Mouse (Mus musculus) liver, embryonic 11.5 days (tissue): ENCODE measurements around the gene Myo3b. TPM values are rescaled to one million over a fixed set of nuclear protein-coding genes. Genes with fewer than 3 reads are reported as not detected.

Experiments
- ATAC-seq: fragments of 200-750 bp; cut with Nextera tagmentation; replicated peaks from 2 replicates; pipeline ENCODE4 v1.8.0; 2017; ENCODE audit warnings: moderate number of reproducible peaks, mild to moderate bottlenecking, moderate TSS enrichment, moderate library complexity; ENCODE audit not compliant: low FRiP score
- DNase-seq: peaks from one replicate; pipeline ENCODE4 v3.0.0-alpha.2; 2017; ENCODE audit warnings: low spot score
- H3K27ac ChIP-seq: fragments of 300-500 bp; sonication (generic); 2 replicates; pipeline ENCODE4 v1.5.1; 2014; ENCODE audit warnings: mild to moderate bottlenecking, low read depth, low read length, control low read depth
- H3K27me3 ChIP-seq: fragments of 300-500 bp; sonication (generic); replicated peaks from 2 replicates; pipeline ENCODE4 v1.6.1; 2014; ENCODE audit warnings: low read length, mixed read lengths; ENCODE audit not compliant: control insufficient read depth, insufficient read depth
- H3K36me3 ChIP-seq: fragments of 300-500 bp; sonication (generic); 2 replicates; pipeline ENCODE4 v1.6.1; 2014; ENCODE audit warnings: mild to moderate bottlenecking, low read length, moderate library complexity, mixed read lengths; ENCODE audit not compliant: control insufficient read depth, insufficient read depth
- H3K4me1 ChIP-seq: fragments of 300-500 bp; sonication (generic); replicated peaks from 2 replicates; pipeline ENCODE4 v1.6.1; 2014; ENCODE audit warnings: low read length, mixed read lengths; ENCODE audit not compliant: control insufficient read depth, insufficient read depth
- H3K4me2 ChIP-seq: fragments of 300-500 bp; sonication (generic); 2 replicates; pipeline ENCODE4 v1.6.1; 2014; ENCODE audit warnings: mild to moderate bottlenecking, control low read depth, moderate library complexity
- H3K4me3 ChIP-seq: fragments of 300-500 bp; sonication (generic); 2 replicates; pipeline ENCODE4 v1.5.1; 2014; ENCODE audit warnings: low read depth, low read length, control low read depth
- H3K9ac ChIP-seq: fragments of 300-500 bp; sonication (generic); 2 replicates; pipeline ENCODE4 v1.6.1; 2014; ENCODE audit warnings: low read depth, low read length, control low read depth
- H3K9me3 ChIP-seq: fragments of 300-500 bp; sonication (generic); 2 replicates; pipeline ENCODE4 v1.6.1; 2016; ENCODE audit warnings: low read length, inconsistent platforms, mixed read lengths; ENCODE audit not compliant: control insufficient read depth
- WGBS: fragments of 180-500 bp; shearing (Covaris S2); extraction: QIAGEN DNeasy Blood & Tissue Kit; methylation state at CpG from one replicate; pipeline ENCODE4 v1.1.7; 2014; 5-methylcytosine and 5-hydroxymethylcytosine counted together
- polyA plus RNA-seq: library from polyadenylated mRNA; unstranded; fragments of >200 nt; fragmentation: Nextera tagmentation; extraction: Ambion mirVana; gene quantifications from 2 replicates; pipeline ENCODE4 v1.2.1, GENCODE M21; 2014

Myo3b gene
- polyA plus RNA-seq, 1 experiment from 2014 or later, result not detected

DNA sequence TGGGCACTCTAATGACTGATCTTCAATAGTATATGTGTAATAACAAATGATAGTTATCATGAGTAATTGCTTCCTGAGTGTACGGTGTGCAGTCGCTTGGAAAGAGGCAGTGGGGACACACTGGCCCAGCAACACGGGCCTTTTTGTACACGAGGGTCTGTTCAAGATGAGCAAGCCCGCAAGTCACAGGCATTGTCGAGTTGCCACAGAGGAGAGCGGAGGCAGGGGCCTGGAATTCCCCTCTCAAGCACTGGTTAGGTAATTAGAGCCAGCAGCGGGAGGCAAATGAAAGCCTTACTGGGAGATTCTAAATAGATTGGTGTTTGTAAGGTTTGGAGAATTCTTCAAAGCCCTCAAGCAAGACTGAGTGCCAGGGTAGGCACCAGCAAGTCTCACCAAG lies 120.6 kb downstream of the Myo3b start:
- 50% methylated on average over 8 of the region's 8 CpGs for WGBS
- DNase-seq (no peak), ATAC-seq (no peak)
- Histone ChIP-seq H3K4me1 (no peaks in the 10 kb centered on the region), H3K9ac (no peak overlapping the region), H3K36me3 (no peaks in the 10 kb centered on the region), H3K27ac (no peak overlapping the region), H3K4me3 (no peak overlapping the region), H3K4me2 (no peak overlapping the region), H3K9me3 (no peaks in the 10 kb centered on the region), H3K27me3 (no peaks in the 10 kb centered on the region)

DNA sequence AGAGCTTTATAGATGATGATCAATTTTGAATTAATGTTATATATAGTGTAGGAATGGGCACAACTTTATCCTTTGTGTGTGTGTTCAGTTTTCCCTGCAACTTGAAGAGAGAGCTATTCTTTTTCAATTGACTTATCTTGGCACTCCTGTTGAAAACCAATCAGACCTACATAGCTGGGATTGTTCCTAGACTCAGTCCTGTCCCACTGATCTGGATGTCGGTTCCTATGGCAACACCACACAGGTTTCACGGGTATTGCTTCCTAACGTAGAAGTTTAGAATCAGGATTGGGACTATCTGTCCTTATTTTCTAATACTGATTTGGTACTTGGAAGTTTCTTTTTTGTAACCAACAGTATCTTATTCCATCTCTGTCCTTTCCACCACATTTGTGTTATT lies 127.3 kb downstream of the Myo3b start:
- Histone ChIP-seq H3K4me1 (no peaks in the 10 kb centered on the region), H3K36me3 (no peaks in the 10 kb centered on the region), H3K9me3 (no peaks in the 10 kb centered on the region), H3K27me3 (no peaks in the 10 kb centered on the region), H3K4me2 (no peak overlapping the region), H3K9ac (no peak overlapping the region), H3K4me3 (no peak overlapping the region), H3K27ac (no peak overlapping the region)
- ATAC-seq, result no peak
- WGBS, result 73% methylated on average over 3 of the region's 3 CpGs
- DNase-seq, result no peak

DNA sequence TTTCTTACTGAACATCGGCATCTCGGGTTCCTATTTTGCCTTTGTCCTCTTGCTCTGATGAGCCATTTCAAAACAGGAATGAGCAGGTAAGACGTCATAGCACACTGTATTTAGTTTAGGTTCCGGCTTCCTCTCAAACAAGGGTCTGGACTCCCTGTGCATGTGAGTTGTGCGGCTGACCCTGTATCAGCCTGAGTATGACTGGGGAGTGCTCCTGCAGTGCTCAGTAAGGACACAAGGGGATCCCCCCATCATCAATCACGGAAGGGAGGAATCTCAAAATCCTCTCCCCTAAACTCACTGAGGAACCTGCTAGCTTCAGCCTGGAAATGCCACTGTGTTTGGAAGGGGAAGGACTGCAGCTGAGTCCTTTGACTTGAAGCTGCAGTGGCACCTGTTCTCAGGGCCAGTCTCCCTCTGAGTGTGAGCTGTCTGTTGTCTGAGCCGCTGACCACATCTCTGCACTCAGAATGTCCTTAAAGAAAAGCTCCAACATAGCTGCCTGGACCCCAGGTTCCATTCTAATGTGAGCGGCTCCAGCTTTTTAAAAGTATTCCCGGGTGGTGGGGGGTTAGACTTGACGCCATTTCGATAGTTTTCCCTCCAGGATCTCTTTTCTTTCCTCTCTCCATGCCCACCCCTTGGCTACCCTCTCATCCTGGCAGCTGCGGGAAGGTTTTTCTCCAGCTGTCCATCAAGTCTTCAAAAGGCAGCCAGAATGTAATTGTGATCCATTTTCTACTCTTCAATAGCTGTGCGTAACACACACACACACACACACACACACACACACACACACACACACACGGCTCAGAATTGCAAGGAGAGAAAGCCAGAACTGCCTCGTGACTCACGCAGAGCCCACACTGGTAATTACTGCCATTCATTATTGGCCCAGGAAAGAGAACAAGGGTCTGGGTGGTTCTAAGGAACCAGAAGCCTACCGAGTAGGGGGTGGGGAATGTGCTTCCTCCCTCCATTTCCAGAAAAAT lies 129.3 kb downstream of the Myo3b start:
- no peak for ATAC-seq
- no peak for DNase-seq
- Histone ChIP-seq H3K4me2 (no peak overlapping the region), H3K9ac (no peak overlapping the region), H3K4me3 (no peak overlapping the region), H3K36me3 (no peaks in the 10 kb centered on the region), H3K9me3 (no peaks in the 10 kb centered on the region), H3K27me3 (no peaks in the 10 kb centered on the region), H3K27ac (no peak overlapping the region), H3K4me1 (no peaks in the 10 kb centered on the region)
- WGBS, result 69% methylated on average over 17 of the region's 17 CpGs

DNA sequence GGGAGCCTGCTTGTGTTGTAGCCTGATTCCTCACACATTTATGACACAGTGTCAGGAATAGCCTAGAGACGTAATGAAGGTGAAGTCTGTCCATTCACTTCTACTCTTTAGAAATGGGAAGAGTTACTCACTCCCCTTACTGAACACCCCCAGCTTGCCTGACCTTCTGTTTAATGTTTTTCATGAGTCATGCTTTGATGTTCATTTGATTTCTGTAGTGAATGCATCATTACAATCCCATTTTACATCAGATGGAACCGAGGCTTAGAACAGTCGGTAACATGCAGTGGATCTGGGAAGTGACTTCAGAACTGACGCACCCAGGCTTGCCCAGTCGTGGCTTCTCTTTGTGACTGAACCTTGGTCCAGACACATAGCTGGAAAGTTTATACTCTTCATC lies 131.5 kb downstream of the Myo3b start:
- no peak overlapping the region for H3K9ac ChIP-seq
- H3K4me1 ChIP-seq, result no peaks in the 10 kb centered on the region
- no peaks in the 10 kb centered on the region for H3K9me3 ChIP-seq
- no peak overlapping the region for H3K27ac ChIP-seq
- H3K4me2 ChIP-seq, result no peak overlapping the region
- H3K4me3 ChIP-seq, result no peak overlapping the region
- DNase-seq (no peak), ATAC-seq (no peak)
- no peaks in the 10 kb centered on the region for H3K27me3 ChIP-seq
- H3K36me3 ChIP-seq, result no peaks in the 10 kb centered on the region
- 80% methylated on average over 5 of the region's 5 CpGs for WGBS

DNA sequence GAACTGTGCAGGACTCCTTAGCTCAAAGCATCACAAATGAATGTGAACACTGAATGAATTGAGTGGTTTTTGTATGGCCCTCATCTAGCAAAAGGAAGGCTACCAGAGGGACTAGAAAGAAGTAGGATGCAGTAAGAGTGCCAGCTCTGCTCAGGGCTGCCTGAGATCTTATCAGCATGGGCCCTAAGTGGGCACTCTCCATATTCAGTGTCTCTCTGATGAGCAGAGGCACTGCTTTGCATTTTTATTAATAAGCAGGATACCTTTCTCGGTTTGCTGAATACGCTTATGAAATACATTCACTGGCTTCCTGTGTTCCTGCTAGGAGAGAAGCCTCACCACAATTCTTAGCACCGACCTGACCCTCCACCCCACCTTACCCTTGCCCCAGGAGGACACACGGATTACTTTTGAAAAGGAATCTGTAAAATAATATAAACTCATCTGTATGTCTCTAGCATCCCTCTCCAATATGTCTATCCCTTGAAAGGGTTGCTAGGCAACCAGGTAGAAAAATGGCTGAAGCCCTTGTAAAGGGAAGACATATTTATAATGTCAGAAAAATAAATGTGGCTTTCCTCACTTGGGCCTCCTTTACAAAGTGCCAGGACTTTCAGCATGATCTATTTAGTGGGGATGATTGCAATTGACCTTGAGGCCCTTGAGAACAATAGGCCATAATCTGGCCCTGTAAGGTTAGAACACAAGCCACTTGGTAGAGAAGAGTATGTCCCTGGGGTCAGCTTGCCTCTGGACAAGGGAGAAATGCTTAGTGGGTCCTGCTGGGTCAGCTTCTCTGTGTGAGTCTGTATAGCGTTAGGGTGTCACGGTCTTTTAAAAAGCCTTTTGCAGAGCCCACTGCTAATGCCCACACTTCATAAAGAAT lies 138.1 kb downstream of the Myo3b start:
- 78% methylated on average over 6 of the region's 6 CpGs for WGBS
- DNase-seq (no peak), ATAC-seq (no peak)
- Histone ChIP-seq H3K27ac (no peak overlapping the region), H3K4me2 (no peak overlapping the region), H3K36me3 (no peaks in the 10 kb centered on the region), H3K27me3 (no peaks in the 10 kb centered on the region), H3K4me3 (no peak overlapping the region), H3K9ac (no peak overlapping the region), H3K9me3 (no peaks in the 10 kb centered on the region), H3K4me1 (no peaks in the 10 kb centered on the region)

DNA sequence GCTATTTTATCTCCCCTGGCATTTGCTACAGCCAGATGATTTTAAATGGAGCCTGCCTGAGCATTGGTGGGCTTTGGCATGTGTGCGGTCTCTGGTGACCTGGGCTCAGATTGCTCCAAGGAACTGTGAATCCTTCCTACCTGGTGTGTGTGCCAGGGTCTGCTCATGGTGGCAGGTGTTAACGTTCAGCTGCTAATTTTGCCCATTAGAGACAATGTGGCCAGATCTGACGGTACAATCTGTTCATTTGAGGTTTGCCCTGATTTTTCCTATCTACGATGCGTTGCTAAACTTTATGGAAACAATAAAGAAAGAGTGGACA lies 138.7 kb downstream of the Myo3b start:
- no peak overlapping the region for H3K4me2 ChIP-seq
- no peaks in the 10 kb centered on the region for H3K9me3 ChIP-seq
- no peak for DNase-seq
- H3K27ac ChIP-seq, result no peak overlapping the region
- H3K27me3 ChIP-seq, result no peaks in the 10 kb centered on the region
- no peaks in the 10 kb centered on the region for H3K36me3 ChIP-seq
- H3K4me3 ChIP-seq, result no peak overlapping the region
- ATAC-seq, result no peak
- no peak overlapping the region for H3K9ac ChIP-seq
- H3K4me1 ChIP-seq, result no peaks in the 10 kb centered on the region
- 80% methylated on average over 5 of the region's 5 CpGs for WGBS

DNA sequence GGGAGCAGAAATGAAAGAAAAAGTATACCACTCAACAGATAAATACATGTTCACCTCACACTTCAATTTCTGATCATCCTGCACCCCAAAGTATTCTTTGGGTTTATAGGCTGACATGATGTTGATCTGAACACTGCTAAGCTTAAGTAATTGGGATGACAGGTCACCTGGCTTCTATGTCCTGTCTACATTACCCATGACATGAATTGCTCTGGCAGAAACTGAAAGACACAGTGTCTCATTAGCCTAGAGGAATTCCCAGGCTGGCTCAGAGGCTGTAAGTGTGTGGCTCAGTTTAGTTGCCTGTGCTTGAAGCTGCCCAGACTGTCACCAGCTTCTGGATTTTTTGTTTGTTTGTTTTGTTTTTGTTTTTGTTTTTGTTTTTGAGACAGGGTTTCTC lies 139.3 kb downstream of the Myo3b start:
- Histone ChIP-seq H3K4me2 (no peak overlapping the region), H3K4me1 (no peaks in the 10 kb centered on the region), H3K9ac (no peak overlapping the region), H3K36me3 (no peaks in the 10 kb centered on the region), H3K4me3 (no peak overlapping the region), H3K9me3 (no peaks in the 10 kb centered on the region), H3K27ac (no peak overlapping the region), H3K27me3 (no peaks in the 10 kb centered on the region)
- DNase-seq, result no peak
- no peak for ATAC-seq

DNA sequence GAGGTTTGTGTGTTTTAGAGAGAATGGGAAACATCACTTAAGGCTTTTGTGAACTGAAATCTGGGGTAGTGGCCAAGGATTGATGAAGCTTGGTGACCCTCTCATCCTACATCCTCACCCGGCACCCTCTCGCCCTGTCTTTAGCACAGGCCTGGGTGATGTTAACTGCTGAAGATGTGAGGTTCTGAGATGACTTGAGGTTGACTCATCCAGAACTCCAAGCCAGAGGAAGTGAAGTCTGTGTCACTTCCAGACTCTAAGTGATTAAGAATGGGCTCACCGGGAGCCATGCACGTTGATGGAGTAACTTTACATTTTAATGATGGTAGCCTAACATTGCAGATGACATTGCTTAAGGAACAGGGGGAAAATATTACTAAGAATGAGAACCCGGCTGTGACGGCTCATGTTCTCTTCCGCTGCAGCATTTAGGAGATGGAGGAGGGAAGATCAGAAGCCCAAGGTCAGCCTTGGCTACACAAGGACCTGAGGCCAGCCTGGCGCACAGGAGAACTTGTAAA lies 143.3 kb downstream of the Myo3b start:
- no peak for DNase-seq
- Histone ChIP-seq H3K4me3 (no peak overlapping the region), H3K4me1 (no peaks in the 10 kb centered on the region), H3K9ac (no peak overlapping the region), H3K27me3 (no peaks in the 10 kb centered on the region), H3K36me3 (no peaks in the 10 kb centered on the region), H3K9me3 (no peaks in the 10 kb centered on the region), H3K4me2 (no peak overlapping the region), H3K27ac (no peak overlapping the region)
- ATAC-seq, result no peak
- 89% methylated on average over 8 of the region's 8 CpGs for WGBS
